Mouse (Mus musculus) spleen, postnatal 14 days (tissue): Measurements from ENCODE around the gene Vmn2r58.
"Not testable (repeated sequence)": the region's sequence is repeated elsewhere in the genome, so short reads cannot be mapped to it uniquely, and the experiment has no call there.

ENCODE experiments used
- DNase-seq, 2 experiments: peaks; one replicate each; pipeline ENCODE4 v3.0.0; 2021 to 2022; ENCODE audit warnings: low spot score in 2 of 2

Gene Vmn2r58

DNA sequence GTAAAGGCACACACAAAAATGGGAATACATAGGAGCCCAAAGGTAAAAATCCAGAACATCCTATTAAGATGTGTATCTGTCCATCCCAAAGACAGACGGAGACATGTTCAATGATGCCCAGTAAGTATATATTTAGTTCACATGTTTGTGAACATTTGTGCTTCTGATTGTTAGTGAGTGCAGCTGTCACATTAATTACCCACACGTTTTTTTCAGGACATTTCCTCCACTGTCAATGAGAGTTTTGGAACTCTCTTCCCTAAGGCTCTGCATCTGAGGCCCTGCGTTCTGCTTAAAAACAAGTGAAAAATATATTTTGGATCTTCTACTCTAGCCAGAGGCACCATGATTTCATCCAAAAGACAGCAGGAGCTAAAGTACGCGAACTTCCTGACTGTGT lies at the start of gene Vmn2r58:
TSS of gene Vmn2r58 (minus strand) at position 101 of the 400 bp plus-strand sequence.
- DNase-seq: not testable (repeated sequence)
